Mouse (Mus musculus) heart, postnatal 0 days (tissue): ENCODE measurements around the gene Szrd1. TPM values are rescaled to one million over a fixed set of nuclear protein-coding genes. Genes with fewer than 3 reads are reported as not detected.
A peak's percentile ranks its signal among the peaks of the same experiment; 100 is the strongest.

Experiments
- ATAC-seq: fragments of 200-750 bp; cut with Nextera tagmentation; 2 replicates; pipeline ENCODE4 v1.8.0; 2017; ENCODE audit warnings: low read depth, moderate number of reproducible peaks, moderate library complexity; ENCODE audit not compliant: insufficient read depth
- DNase-seq: peaks from one replicate; pipeline ENCODE4 v3.0.0-alpha.2; 2016; ENCODE audit warnings: low spot score
- H3K27ac ChIP-seq: fragments of 300-500 bp; sonication (generic); 2 replicates; pipeline ENCODE4 v1.5.1; 2014; ENCODE audit warnings: low read depth, mild to moderate bottlenecking
- H3K27me3 ChIP-seq: fragments of 300-500 bp; sonication (generic); 2 replicates; pipeline ENCODE4 v1.6.1; 2014; ENCODE audit warnings: low read length, mixed read lengths; ENCODE audit not compliant: control insufficient read depth, insufficient read depth
- H3K36me3 ChIP-seq: fragments of 300-500 bp; sonication (generic); replicated peaks from 2 replicates; pipeline ENCODE4 v1.6.1; 2014; ENCODE audit warnings: low read length, mixed read lengths; ENCODE audit not compliant: control insufficient read depth, insufficient read depth
- H3K4me1 ChIP-seq: fragments of 300-500 bp; sonication (generic); 2 replicates; pipeline ENCODE4 v1.6.1; 2014; ENCODE audit warnings: antibody characterized with exemption; ENCODE audit not compliant: control insufficient read depth, insufficient read depth
- H3K4me2 ChIP-seq: fragments of 300-500 bp; sonication (generic); 2 replicates; pipeline ENCODE4 v1.6.1; 2014; ENCODE audit warnings: low read depth, mild to moderate bottlenecking, low read length, moderate library complexity
- H3K4me3 ChIP-seq: fragments of 300-500 bp; sonication (generic); 2 replicates; pipeline ENCODE4 v1.5.1; 2014; ENCODE audit warnings: low read depth, low read length
- H3K9ac ChIP-seq: fragments of 300-500 bp; sonication (generic); replicated peaks from 2 replicates; pipeline ENCODE4 v1.6.1; 2014; ENCODE audit warnings: low read depth, low read length, mixed read lengths
- H3K9me3 ChIP-seq: fragments of 300-500 bp; sonication (generic); replicated peaks from 2 replicates; pipeline ENCODE4 v1.6.1; 2016; ENCODE audit warnings: low read length; ENCODE audit not compliant: control insufficient read depth
- CTCF ChIP-seq: IDR thresholded peaks from 2 replicates; pipeline ENCODE4 v1.5.1; 2016; ENCODE audit warnings: antibody characterized with exemption, control low read depth, low read depth
- EP300 ChIP-seq: IDR thresholded peaks from 2 replicates; pipeline ENCODE4 v1.6.1; 2016; ENCODE audit warnings: antibody characterized with exemption, low read depth
- WGBS: fragments of 180-500 bp; shearing (Covaris S2); extraction: QIAGEN DNeasy Blood & Tissue Kit; methylation state at CpG from one replicate; pipeline ENCODE4 v1.1.7; 2014; 5-methylcytosine and 5-hydroxymethylcytosine counted together
- polyA plus RNA-seq: library from polyadenylated mRNA; unstranded; fragments of >200 nt; fragmentation: Nextera tagmentation; extraction: Ambion mirVana; gene quantifications from 2 replicates; pipeline ENCODE4 v1.2.1, GENCODE M21; 2015
- total RNA-seq: library from RNA; depleted of rRNA; stranded (reverse); fragments of >200 nt; gene quantifications from 2 replicates; pipeline ENCODE4 v1.2.3, GENCODE M21; 2014; ENCODE audit warnings: low replicate concordance

Gene Szrd1
- total and polyA plus RNA-seq, 2 experiments from 2014 or later: 19.4 to 73.8 TPM

GRCm38 (mm10) chr4:141131531-141132061, 8.0 kb downstream of the Szrd1 start:
- no peaks in the 10 kb centered on the region for H3K27me3 ChIP-seq
- no peak for DNase-seq
- no peak overlapping the region for H3K4me2 ChIP-seq
- H3K9ac ChIP-seq: no peak overlapping the region
- H3K4me1 ChIP-seq: peaks cover 46% of the 10 kb centered on the region
- H3K4me3 ChIP-seq: no peak overlapping the region
- H3K36me3 ChIP-seq: no peaks in the 10 kb centered on the region
- no peaks in the 10 kb centered on the region for H3K9me3 ChIP-seq
- ATAC-seq: no peak
- TF ChIP-seq EP300: no peak
- TF ChIP-seq CTCF: no peak
- WGBS: 35% methylated on average over 5 of the region's 5 CpGs
- peak overlapping the region; percentile 33; the same call in 1 of the 2 replicates for H3K27ac ChIP-seq

DNA sequence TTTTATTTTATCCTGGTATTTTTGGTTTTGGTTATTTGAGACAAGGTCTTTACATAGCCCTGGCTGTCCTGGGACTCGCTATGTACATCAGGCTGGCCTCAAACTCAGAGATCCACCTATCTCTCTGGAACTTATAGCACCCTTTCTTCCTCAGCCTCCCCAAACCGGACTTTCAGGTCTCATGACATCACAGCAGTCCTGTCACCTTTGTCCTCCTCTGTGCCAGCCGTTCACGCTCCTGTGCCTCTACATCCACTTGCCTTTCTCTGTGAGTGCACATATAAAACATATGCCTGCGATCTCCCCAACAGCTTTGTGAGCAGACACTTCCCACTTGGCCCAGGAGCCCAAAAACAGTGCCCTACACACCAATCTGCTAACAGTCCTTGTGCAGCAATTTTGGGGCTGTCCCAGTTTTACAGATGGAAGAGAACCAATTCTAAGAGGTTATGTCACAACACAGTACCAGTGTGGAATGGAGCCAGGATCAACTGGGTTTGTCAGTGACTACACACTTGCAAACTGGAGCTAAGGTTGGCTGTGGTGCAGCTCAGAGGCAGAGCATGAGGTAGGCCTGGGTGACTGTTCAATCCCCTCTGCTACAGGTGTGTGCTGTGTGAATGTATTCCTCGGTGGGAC, 8.8 kb downstream of the Szrd1 start:
- no peak for ATAC-seq
- Histone ChIP-seq H3K9ac (no peak overlapping the region), H3K27me3 (no peaks in the 10 kb centered on the region), H3K36me3 (no peaks in the 10 kb centered on the region), H3K4me2 (no peak overlapping the region), H3K27ac (no peak overlapping the region), H3K9me3 (no peaks in the 10 kb centered on the region), H3K4me3 (no peak overlapping the region), H3K4me1 (peaks cover 38% of the 10 kb centered on the region)
- DNase-seq: no peak
- TF ChIP-seq CTCF: no peak
- 71% methylated on average over 6 of the region's 6 CpGs for WGBS

DNA sequence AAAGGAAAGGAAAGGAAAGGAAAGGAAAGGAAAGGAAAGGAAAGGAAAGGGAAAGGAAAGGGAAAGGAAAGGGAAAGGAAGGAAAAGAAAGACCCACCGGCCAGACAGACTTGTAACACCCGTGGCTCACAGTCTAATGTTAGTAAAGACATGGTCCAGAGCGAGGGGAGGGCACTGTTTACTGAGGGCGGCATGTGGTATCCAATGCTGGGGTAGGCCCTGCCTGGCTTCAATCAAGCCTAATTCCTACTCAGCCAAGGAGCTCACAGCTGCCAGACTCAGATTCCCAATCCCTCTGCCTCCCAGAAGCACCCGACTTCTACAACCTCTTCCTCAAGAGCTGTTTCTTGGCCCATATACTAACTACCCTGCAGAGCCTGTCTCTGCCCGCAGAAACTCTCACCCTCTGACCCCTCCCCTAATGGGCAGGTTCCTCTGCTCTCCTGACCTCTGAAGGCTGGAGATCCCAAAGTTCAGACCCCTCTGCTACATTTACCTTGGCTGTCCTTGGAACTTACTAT, 10.3 kb downstream of the Szrd1 start:
- H3K4me1 ChIP-seq: peaks cover 24% of the 10 kb centered on the region
- 73% methylated on average over 6 of the region's 6 CpGs for WGBS
- no peaks in the 10 kb centered on the region for H3K36me3 ChIP-seq
- no peaks in the 10 kb centered on the region for H3K27me3 ChIP-seq
- H3K9me3 ChIP-seq: no peaks in the 10 kb centered on the region
- TF ChIP-seq EP300 (no peak), CTCF (no peak)
- H3K9ac ChIP-seq: no peak overlapping the region
- no peak for DNase-seq
- ATAC-seq: no peak
- H3K27ac ChIP-seq: no peak overlapping the region
- no peak overlapping the region for H3K4me3 ChIP-seq
- no peak overlapping the region for H3K4me2 ChIP-seq

GRCm38 (mm10) chr4:141123065-141123464, 16.5 kb downstream of the Szrd1 start:
- no peak for TF ChIP-seq CTCF
- no peak for TF ChIP-seq EP300
- ATAC-seq (no peak), DNase-seq (no peak)
- Histone ChIP-seq H3K27ac (no peak overlapping the region), H3K9me3 (no peaks in the 10 kb centered on the region), H3K4me2 (no peak overlapping the region), H3K9ac (no peak overlapping the region), H3K36me3 (peaks cover 5% of the 10 kb centered on the region; the same call in 1 of the 2 replicates), H3K4me3 (no peak overlapping the region), H3K4me1 (peaks cover 7% of the 10 kb centered on the region; the same call in 1 of the 2 replicates), H3K27me3 (no peaks in the 10 kb centered on the region)
- 20% methylated on average over 1 of the region's 1 CpGs for WGBS

DNA sequence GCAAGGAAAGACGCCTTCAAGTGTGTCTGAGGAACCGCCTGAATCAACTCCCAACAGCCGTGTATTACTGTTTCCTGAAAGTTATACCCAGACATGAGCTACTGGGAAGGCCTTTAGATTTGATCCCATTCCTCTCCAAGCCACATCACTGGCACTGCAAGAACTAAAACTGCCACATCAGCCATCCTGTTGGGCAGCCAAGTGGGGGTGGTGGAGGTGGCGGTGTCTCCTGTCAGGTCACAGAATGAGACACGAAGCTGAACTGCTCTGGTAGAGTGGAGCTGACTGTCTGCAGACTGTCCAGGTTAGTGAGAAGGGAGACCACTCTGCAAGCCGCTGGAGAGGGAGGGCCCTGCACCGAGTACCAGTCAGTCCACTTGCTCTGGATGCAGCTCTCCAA, 16.9 kb downstream of the Szrd1 start:
- Histone ChIP-seq H3K4me1 (peaks cover 7% of the 10 kb centered on the region; the same call in 1 of the 2 replicates), H3K36me3 (peaks cover 9% of the 10 kb centered on the region), H3K27me3 (no peaks in the 10 kb centered on the region), H3K4me2 (no peak overlapping the region), H3K4me3 (no peak overlapping the region), H3K9me3 (no peaks in the 10 kb centered on the region), H3K27ac (no peak overlapping the region), H3K9ac (no peak overlapping the region)
- DNase-seq: no peak
- ATAC-seq: no peak
- 67% methylated on average over 7 of the region's 7 CpGs for WGBS
- no peak for TF ChIP-seq EP300
- TF ChIP-seq CTCF: no peak

GRCm38 (mm10) chr4:141120700-141121099, 18.9 kb downstream of the Szrd1 start:
- peak; percentile 54 for DNase-seq
- peaks cover 27% of the 10 kb centered on the region for H3K36me3 ChIP-seq
- H3K4me1 ChIP-seq: peaks cover 7% of the 10 kb centered on the region; the same call in 1 of the 2 replicates
- H3K27ac ChIP-seq: no peak overlapping the region
- WGBS: 26% methylated on average over 11 of the region's 11 CpGs
- no peaks in the 10 kb centered on the region for H3K27me3 ChIP-seq
- no peak overlapping the region for H3K9ac ChIP-seq
- peak; percentile 74 for TF ChIP-seq CTCF
- TF ChIP-seq EP300: no peak
- 0 out of 2 replicates have a peak, but pooled peaks have one; percentile 50 for ATAC-seq
- H3K9me3 ChIP-seq: no peaks in the 10 kb centered on the region
- H3K4me2 ChIP-seq: no peak overlapping the region
- no peak overlapping the region for H3K4me3 ChIP-seq
